Mouse (Mus musculus) forebrain, embryonic 15.5 days (tissue): Measurements from ENCODE around the gene Il9r. TPM values are rescaled to one million over a fixed set of nuclear protein-coding genes. Genes with fewer than 3 reads are reported as not detected.
A peak's percentile ranks its signal among the peaks of the same experiment; 100 is the strongest.

Experiments
- ATAC-seq: fragments of 200-750 bp; cut with Nextera tagmentation; replicated peaks from 2 replicates; pipeline ENCODE4 v1.8.0; 2017; ENCODE audit warnings: mild to moderate bottlenecking, moderate TSS enrichment, moderate library complexity
- H3K27ac ChIP-seq: fragments of 300-500 bp; sonication (generic); replicated peaks from 2 replicates; pipeline ENCODE4 v1.5.1; 2015; ENCODE audit warnings: mild to moderate bottlenecking, inconsistent platforms
- H3K27me3 ChIP-seq: fragments of 300-500 bp; sonication (generic); 2 replicates; pipeline ENCODE4 v1.6.1; 2015; ENCODE audit warnings: inconsistent platforms
- H3K36me3 ChIP-seq: fragments of 300-500 bp; sonication (generic); 2 replicates; pipeline ENCODE4 v1.6.1; 2015; ENCODE audit warnings: mild to moderate bottlenecking, inconsistent platforms
- H3K4me1 ChIP-seq: fragments of 300-500 bp; sonication (generic); 2 replicates; pipeline ENCODE4 v1.6.1; 2015; ENCODE audit warnings: inconsistent platforms
- H3K4me2 ChIP-seq: fragments of 300-500 bp; sonication (generic); replicated peaks from 2 replicates; pipeline ENCODE4 v1.6.1; 2015; ENCODE audit warnings: mild to moderate bottlenecking, inconsistent platforms
- H3K4me3 ChIP-seq: fragments of 300-500 bp; sonication (generic); 2 replicates; pipeline ENCODE4 v1.5.1; 2015; ENCODE audit warnings: mild to moderate bottlenecking, inconsistent platforms
- H3K9ac ChIP-seq: fragments of 300-500 bp; sonication (generic); replicated peaks from 2 replicates; pipeline ENCODE4 v1.6.1; 2015; ENCODE audit warnings: mild to moderate bottlenecking, inconsistent platforms
- H3K9me3 ChIP-seq: fragments of 300-500 bp; sonication (generic); 2 replicates; pipeline ENCODE4 v1.6.1; 2016; ENCODE audit warnings: inconsistent platforms
- WGBS: fragments of 180-500 bp; shearing (Covaris S2); methylation state at CpG from one replicate; pipeline ENCODE4 v1.1.7; 2015; ENCODE audit warnings: mixed read lengths; 5-methylcytosine and 5-hydroxymethylcytosine counted together
- polyA plus RNA-seq: library from polyadenylated mRNA; unstranded; fragments of >200 nt; fragmentation: Nextera tagmentation; extraction: Ambion mirVana; gene quantifications from 2 replicates; pipeline ENCODE4 v1.2.1, GENCODE M21; 2015

Gene Il9r
- polyA plus RNA-seq, 1 experiment from 2014 or later, result not detected

GRCm38 (mm10) chr11:32225222-32226104 is 25.4 kb upstream of the Il9r start:
- Histone ChIP-seq H3K9ac (no peak overlapping the region), H3K36me3 (no peaks in the 10 kb centered on the region), H3K4me1 (peaks cover 57% of the 10 kb centered on the region), H3K4me2 (no peak overlapping the region; the same call in 1 of the 2 replicates), H3K27me3 (peaks cover 28% of the 10 kb centered on the region), H3K27ac (peak overlapping the region; percentile 73), H3K4me3 (no peak overlapping the region), H3K9me3 (no peaks in the 10 kb centered on the region)
- WGBS, result 53% methylated on average over 7 of the region's 7 CpGs
- no peak for ATAC-seq

- WGBS, result 18% methylated on average over 4 of the region's 4 CpGs
- ATAC-seq, result no peak; the same call in 1 of the 2 replicates
These were observed 24.5 kb upstream of the Il9r start for GRCm38 (mm10) chr11:32224468-32225139.

GRCm38 (mm10) chr11:32223297-32223967 is 23.4 kb upstream of the Il9r start:
- Histone ChIP-seq H3K9ac (no peak overlapping the region), H3K27ac (no peak overlapping the region), H3K27me3 (peaks cover 28% of the 10 kb centered on the region), H3K4me3 (no peak overlapping the region), H3K36me3 (no peaks in the 10 kb centered on the region), H3K4me2 (no peak overlapping the region), H3K4me1 (peaks cover 59% of the 10 kb centered on the region), H3K9me3 (no peaks in the 10 kb centered on the region)
- 76% methylated on average over 4 of the region's 4 CpGs for WGBS
- ATAC-seq, result no peak

More at GRCm38 (mm10) chr11:32224468-32225139, 24.5 kb upstream of the Il9r start:
- Histone ChIP-seq H3K36me3 (no peaks in the 10 kb centered on the region), H3K4me1 (peaks cover 57% of the 10 kb centered on the region), H3K4me2 (no peak overlapping the region), H3K9ac (no peak overlapping the region), H3K4me3 (no peak overlapping the region), H3K27ac (peak overlapping the region; percentile 73), H3K27me3 (peaks cover 28% of the 10 kb centered on the region), H3K9me3 (no peaks in the 10 kb centered on the region)

GRCm38 (mm10) chr11:32222570-32223194 is 22.6 kb upstream of the Il9r start:
- H3K9me3 ChIP-seq, result no peaks in the 10 kb centered on the region
- no peak for ATAC-seq
- no peaks in the 10 kb centered on the region for H3K36me3 ChIP-seq
- WGBS, result 4% methylated on average over 21 of the region's 21 CpGs
- H3K9ac ChIP-seq, result peak overlapping the region; percentile 59
- peak overlapping the region; percentile 61 for H3K4me3 ChIP-seq
- H3K4me2 ChIP-seq, result peak overlapping the region; percentile 98
- H3K27me3 ChIP-seq, result peaks cover 28% of the 10 kb centered on the region
- H3K4me1 ChIP-seq, result peaks cover 57% of the 10 kb centered on the region
- H3K27ac ChIP-seq, result no peak overlapping the region

GRCm38 (mm10) chr11:32221951-32222409 is 21.9 kb upstream of the Il9r start, which contains the start of gene Rhbdf1:
TSS of gene Rhbdf1 (minus strand) at chr11:32222300.
- H3K9me3 ChIP-seq, result no peaks in the 10 kb centered on the region
- peaks cover 28% of the 10 kb centered on the region for H3K27me3 ChIP-seq
- WGBS, result under 1% methylated on average over 72 of the region's 72 CpGs
- H3K4me2 ChIP-seq, result peak within 1 kb of the TSS; percentile 98
- peaks cover 54% of the 10 kb centered on the region for H3K4me1 ChIP-seq
- peak; percentile 28 for ATAC-seq
- peak within 1 kb of the TSS; percentile 38 for H3K27ac ChIP-seq
- peak within 1 kb of the TSS; percentile 59 for H3K9ac ChIP-seq
- H3K4me3 ChIP-seq, result peak within 1 kb of the TSS; percentile 61
- no peaks in the 10 kb centered on the region for H3K36me3 ChIP-seq

GRCm38 (mm10) chr11:32221225-32221950 is 21.3 kb upstream of the Il9r start:
- H3K27ac ChIP-seq, result peak overlapping the region; percentile 38
- H3K9ac ChIP-seq, result peak overlapping the region; percentile 59
- peak overlapping the region; percentile 61 for H3K4me3 ChIP-seq
- peaks cover 28% of the 10 kb centered on the region for H3K27me3 ChIP-seq
- 1% methylated on average over 46 of the region's 46 CpGs for WGBS
- ATAC-seq, result no peak
- no peaks in the 10 kb centered on the region for H3K9me3 ChIP-seq
- H3K4me1 ChIP-seq, result peaks cover 50% of the 10 kb centered on the region
- H3K4me2 ChIP-seq, result peak overlapping the region; percentile 98
- no peaks in the 10 kb centered on the region for H3K36me3 ChIP-seq

- Histone ChIP-seq H3K4me3 (peak overlapping the region; percentile 61), H3K9ac (peak overlapping the region; percentile 59; the same call in 1 of the 2 replicates), H3K4me2 (peak overlapping the region; percentile 98), H3K27me3 (peaks cover 28% of the 10 kb centered on the region), H3K4me1 (peaks cover 44% of the 10 kb centered on the region), H3K27ac (no peak overlapping the region), H3K9me3 (no peaks in the 10 kb centered on the region), H3K36me3 (no peaks in the 10 kb centered on the region)
- ATAC-seq, result peak; percentile 17; the same call in 1 of the 2 replicates
- WGBS, result 42% methylated on average over 10 of the region's 10 CpGs
These were observed 20.6 kb upstream of the Il9r start for GRCm38 (mm10) chr11:32220607-32221224.

GRCm38 (mm10) chr11:32219287-32219686 is 19.2 kb upstream of the Il9r start:
- Histone ChIP-seq H3K36me3 (no peaks in the 10 kb centered on the region), H3K9ac (no peak overlapping the region), H3K27ac (no peak overlapping the region), H3K4me2 (no peak overlapping the region), H3K4me3 (no peak overlapping the region), H3K4me1 (peaks cover 30% of the 10 kb centered on the region), H3K27me3 (peaks cover 27% of the 10 kb centered on the region), H3K9me3 (no peaks in the 10 kb centered on the region)
- WGBS, result 88% methylated on average over 10 of the region's 10 CpGs
- ATAC-seq, result no peak

- Histone ChIP-seq H3K36me3 (no peaks in the 10 kb centered on the region), H3K4me2 (no peak overlapping the region), H3K9ac (no peak overlapping the region), H3K27me3 (peaks cover 25% of the 10 kb centered on the region), H3K27ac (no peak overlapping the region), H3K9me3 (no peaks in the 10 kb centered on the region), H3K4me1 (peaks cover 29% of the 10 kb centered on the region), H3K4me3 (no peak overlapping the region)
- WGBS, result 45% methylated on average over 6 of the region's 6 CpGs
- no peak for ATAC-seq
These were observed 18.5 kb upstream of the Il9r start for GRCm38 (mm10) chr11:32218501-32219050.

GRCm38 (mm10) chr11:32216851-32217250 is 16.8 kb upstream of the Il9r start:
- no peak overlapping the region for H3K4me2 ChIP-seq
- peaks cover 10% of the 10 kb centered on the region; the same call in 1 of the 2 replicates for H3K27me3 ChIP-seq
- no peaks in the 10 kb centered on the region for H3K9me3 ChIP-seq
- 16% methylated on average over 8 of the region's 8 CpGs for WGBS
- H3K36me3 ChIP-seq, result no peaks in the 10 kb centered on the region; the same call in 1 of the 2 replicates
- no peak overlapping the region for H3K4me3 ChIP-seq
- peak; percentile 49; the same call in 1 of the 2 replicates for ATAC-seq
- peaks cover 18% of the 10 kb centered on the region for H3K4me1 ChIP-seq
- no peak overlapping the region for H3K9ac ChIP-seq
- H3K27ac ChIP-seq, result 0 out of 2 replicates have a peak overlapping the region, but pooled peaks have one; percentile 31
